Mouse (Mus musculus) liver, postnatal 0 days (tissue): ENCODE measurements around the gene Lyst. TPM values are rescaled to one million over a fixed set of nuclear protein-coding genes. Genes with fewer than 3 reads are reported as not detected.

Source experiments
- ATAC-seq: fragments of 200-750 bp; cut with Nextera tagmentation; 2 replicates; pipeline ENCODE4 v1.8.0; 2017; ENCODE audit warnings: mild to moderate bottlenecking, moderate library complexity
- DNase-seq: peaks from one replicate; pipeline ENCODE4 v3.0.0-alpha.2; 2016
- H3K27ac ChIP-seq: fragments of 300-500 bp; sonication (generic); 2 replicates; pipeline ENCODE4 v1.5.1; 2014; ENCODE audit warnings: antibody characterized with exemption, moderate library complexity, mild to moderate bottlenecking, low read depth
- H3K27me3 ChIP-seq: fragments of 300-500 bp; sonication (generic); 2 replicates; pipeline ENCODE4 v1.6.1; 2014; ENCODE audit warnings: low read length, control low read depth, mixed read lengths; ENCODE audit not compliant: insufficient read depth
- H3K36me3 ChIP-seq: fragments of 300-500 bp; sonication (generic); replicated peaks from 2 replicates; pipeline ENCODE4 v1.6.1; 2014; ENCODE audit warnings: mild to moderate bottlenecking, control low read depth, low read length, moderate library complexity, mixed read lengths; ENCODE audit not compliant: insufficient read depth
- H3K4me1 ChIP-seq: fragments of 300-500 bp; sonication (generic); 2 replicates; pipeline ENCODE4 v1.6.1; 2014; ENCODE audit warnings: antibody characterized with exemption, mild to moderate bottlenecking, control low read depth; ENCODE audit not compliant: insufficient read depth
- H3K4me2 ChIP-seq: fragments of 300-500 bp; sonication (generic); 2 replicates; pipeline ENCODE4 v1.6.1; 2014; ENCODE audit warnings: low read depth, mild to moderate bottlenecking, low read length, moderate library complexity, mixed read lengths
- H3K4me3 ChIP-seq: fragments of 300-500 bp; sonication (generic); 2 replicates; pipeline ENCODE4 v1.5.1; 2014; ENCODE audit warnings: low read depth, low read length
- H3K9ac ChIP-seq: fragments of 300-500 bp; sonication (generic); replicated peaks from 2 replicates; pipeline ENCODE4 v1.6.1; 2014; ENCODE audit warnings: mild to moderate bottlenecking, moderate library complexity
- H3K9me3 ChIP-seq: fragments of 300-500 bp; sonication (generic); 2 replicates; pipeline ENCODE4 v1.6.1; 2016; ENCODE audit warnings: mild to moderate bottlenecking, control low read depth, low read length, mixed read lengths
- CTCF ChIP-seq: sonication (generic); IDR thresholded peaks from 2 replicates; pipeline ENCODE4 v1.5.1; 2016; ENCODE audit warnings: antibody characterized with exemption, low read depth
- EP300 ChIP-seq: IDR thresholded peaks from 2 replicates; pipeline ENCODE4 v1.6.1; 2016; ENCODE audit warnings: antibody characterized with exemption, low read depth, mild to moderate bottlenecking
- WGBS: fragments of 180-500 bp; shearing (Covaris S2); extraction: QIAGEN DNeasy Blood & Tissue Kit; methylation state at CpG from one replicate; pipeline ENCODE4 v1.1.7; 2014; ENCODE audit not compliant: insufficient replicate concordance; 5-methylcytosine and 5-hydroxymethylcytosine counted together
- polyA plus RNA-seq: library from polyadenylated mRNA; unstranded; fragments of >200 nt; fragmentation: Nextera tagmentation; extraction: Ambion mirVana; gene quantifications from 2 replicates; pipeline ENCODE4 v1.2.1, GENCODE M21; 2015

The Lyst gene
- polyA plus RNA-seq, 1 experiment from 2014 or later = 5.6 TPM

DNA sequence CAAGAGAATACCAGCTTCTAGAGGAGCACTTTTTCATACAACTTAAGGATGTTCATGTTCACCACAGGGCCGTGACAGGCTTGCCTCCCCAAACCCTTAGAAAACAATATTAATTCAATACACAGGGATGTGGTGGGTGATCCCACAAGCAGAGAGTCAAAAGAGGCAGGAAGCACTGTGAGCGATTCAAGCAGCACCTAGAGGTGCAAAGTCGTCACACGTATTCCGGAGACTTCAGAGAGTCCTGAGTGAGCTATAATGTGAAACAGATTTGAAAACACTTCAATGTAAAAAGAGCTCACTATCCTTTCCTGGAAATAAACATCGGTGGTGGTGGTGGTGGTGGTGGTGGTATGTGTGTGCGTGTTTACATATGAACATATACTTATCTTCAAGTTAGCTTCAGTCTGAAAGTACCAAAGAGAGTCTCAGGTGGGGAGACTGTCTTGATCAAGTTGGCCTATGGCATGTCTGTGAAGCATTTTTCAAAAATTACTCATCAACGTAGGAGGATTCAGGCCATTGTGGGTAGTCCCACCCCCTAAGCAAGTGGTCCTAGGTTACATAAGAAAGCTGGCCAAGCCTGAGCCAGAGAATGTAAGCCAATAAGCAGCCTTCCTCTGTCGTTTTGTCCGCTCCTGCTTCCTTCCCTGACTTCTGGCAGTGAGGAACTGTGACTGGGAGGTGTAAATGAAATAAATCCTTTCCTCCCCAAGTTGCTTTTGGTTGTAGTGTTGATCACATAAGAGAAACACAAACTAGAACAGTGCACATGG is 17.9 kb upstream of the Lyst start:
- no peak for DNase-seq
- no peaks in the 10 kb centered on the region for H3K27me3 ChIP-seq
- H3K9ac ChIP-seq = no peak overlapping the region
- H3K27ac ChIP-seq = no peak overlapping the region
- H3K36me3 ChIP-seq = no peaks in the 10 kb centered on the region
- H3K4me3 ChIP-seq = no peak overlapping the region
- H3K4me1 ChIP-seq = peaks cover 26% of the 10 kb centered on the region
- 69% methylated on average over 10 of the region's 10 CpGs for WGBS
- no peak for ATAC-seq
- no peak overlapping the region for H3K4me2 ChIP-seq
- H3K9me3 ChIP-seq = no peaks in the 10 kb centered on the region
- TF ChIP-seq CTCF (no peak), EP300 (no peak)

DNA sequence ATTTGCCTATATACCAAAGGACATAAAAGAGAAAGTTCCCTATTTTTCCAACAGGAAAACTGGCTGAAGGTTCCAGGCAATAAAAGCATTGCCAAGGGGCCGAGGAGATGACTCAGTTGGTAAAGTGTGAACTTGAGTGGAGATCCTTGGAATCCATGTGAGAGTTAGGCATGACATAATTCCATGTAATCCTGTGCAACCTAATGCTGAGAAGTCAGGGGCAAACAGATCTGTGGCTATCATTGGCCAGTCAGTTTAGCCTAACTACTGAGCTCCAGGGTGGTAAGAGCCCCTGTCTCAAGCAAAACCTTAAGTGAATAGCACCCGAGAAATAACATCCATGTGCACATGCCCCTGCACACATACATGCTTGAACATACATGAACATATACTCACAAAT is 17.3 kb upstream of the Lyst start:
- H3K36me3 ChIP-seq = no peaks in the 10 kb centered on the region
- TF ChIP-seq EP300 = no peak
- TF ChIP-seq CTCF = no peak
- H3K4me3 ChIP-seq = no peak overlapping the region
- no peaks in the 10 kb centered on the region for H3K9me3 ChIP-seq
- no peak overlapping the region for H3K9ac ChIP-seq
- 79% methylated on average over 2 of the region's 2 CpGs for WGBS
- no peaks in the 10 kb centered on the region for H3K27me3 ChIP-seq
- DNase-seq (no peak), ATAC-seq (no peak)
- no peak overlapping the region for H3K27ac ChIP-seq
- H3K4me1 ChIP-seq = peaks cover 26% of the 10 kb centered on the region
- no peak overlapping the region for H3K4me2 ChIP-seq

DNA sequence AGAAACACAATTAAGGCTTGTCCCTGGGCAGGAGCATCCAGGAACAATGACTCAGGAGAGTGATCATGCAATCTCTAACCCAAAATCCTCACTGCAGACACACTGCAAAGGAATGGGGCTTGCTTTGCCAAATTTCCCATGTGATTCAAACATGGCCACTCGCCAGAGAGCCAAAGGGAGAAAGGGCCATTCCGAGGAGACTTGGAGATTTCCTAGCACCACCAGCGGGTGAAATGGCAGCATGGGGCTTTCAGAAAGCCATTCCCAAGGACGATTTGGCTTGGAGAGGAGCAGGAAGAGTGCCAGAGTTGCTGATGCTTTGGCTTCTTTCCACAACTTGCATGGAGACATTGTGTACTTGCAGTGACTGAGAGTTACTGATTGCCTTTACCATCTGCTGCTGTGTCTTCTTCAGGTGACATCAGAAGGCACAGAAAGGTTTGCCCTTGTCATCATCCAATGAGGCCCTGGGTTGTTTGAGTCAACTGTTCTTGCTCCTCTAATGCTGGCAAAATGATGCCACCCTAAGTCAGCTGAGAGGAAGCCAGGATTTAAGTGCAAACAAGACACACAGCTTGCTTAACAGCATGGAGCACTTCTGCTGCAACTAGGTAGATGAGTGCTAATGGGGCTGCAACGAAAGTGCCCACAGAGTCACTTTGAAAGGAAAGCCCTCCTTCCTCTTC is 16.5 kb upstream of the Lyst start:
- Histone ChIP-seq H3K9me3 (no peaks in the 10 kb centered on the region), H3K9ac (no peak overlapping the region), H3K27ac (no peak overlapping the region), H3K4me3 (no peak overlapping the region), H3K36me3 (no peaks in the 10 kb centered on the region), H3K4me1 (peaks cover 24% of the 10 kb centered on the region), H3K27me3 (no peaks in the 10 kb centered on the region), H3K4me2 (no peak overlapping the region)
- peak; percentile 36 for DNase-seq
- peak; percentile 48 for ATAC-seq
- TF ChIP-seq EP300 (0 out of 2 replicates have a peak, but pooled peaks have one; percentile 20), CTCF (no peak)
- 55% methylated on average over 5 of the region's 5 CpGs for WGBS

DNA sequence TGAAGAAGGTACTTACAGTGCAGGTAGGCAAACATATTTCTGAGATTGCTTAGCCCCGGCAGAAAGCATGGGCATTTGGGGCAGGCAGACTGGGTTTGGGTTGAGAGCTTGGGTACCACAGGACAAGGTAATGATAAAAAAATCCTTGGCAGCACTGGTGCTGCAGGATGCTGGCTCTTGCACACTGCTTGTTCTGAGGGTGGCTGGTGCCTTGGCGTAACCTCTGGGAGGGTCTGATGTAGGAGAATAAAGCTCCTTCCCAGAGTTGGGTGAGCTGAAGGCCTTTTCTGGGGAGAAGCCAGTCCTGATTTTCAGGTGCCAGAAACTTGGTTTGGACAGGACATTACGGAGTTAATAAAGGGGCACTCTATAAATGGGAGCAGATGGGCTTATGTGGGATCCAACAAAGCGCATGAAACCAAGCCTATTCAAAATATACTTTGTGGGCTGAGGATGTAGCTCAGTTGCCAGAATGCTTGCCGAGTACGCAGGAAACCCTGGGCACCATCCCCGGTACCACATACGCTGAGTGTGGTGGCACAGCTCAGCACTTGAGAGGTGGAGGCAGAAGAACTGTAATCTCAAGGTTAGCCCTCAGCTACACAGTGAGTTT is 15.8 kb upstream of the Lyst start:
- no peak for ATAC-seq
- Histone ChIP-seq H3K4me1 (peaks cover 18% of the 10 kb centered on the region), H3K36me3 (no peaks in the 10 kb centered on the region), H3K9me3 (no peaks in the 10 kb centered on the region), H3K27ac (no peak overlapping the region), H3K4me2 (no peak overlapping the region), H3K9ac (no peak overlapping the region), H3K4me3 (no peak overlapping the region), H3K27me3 (no peaks in the 10 kb centered on the region)
- TF ChIP-seq CTCF = no peak
- WGBS = 82% methylated on average over 8 of the region's 8 CpGs
- DNase-seq = no peak

DNA sequence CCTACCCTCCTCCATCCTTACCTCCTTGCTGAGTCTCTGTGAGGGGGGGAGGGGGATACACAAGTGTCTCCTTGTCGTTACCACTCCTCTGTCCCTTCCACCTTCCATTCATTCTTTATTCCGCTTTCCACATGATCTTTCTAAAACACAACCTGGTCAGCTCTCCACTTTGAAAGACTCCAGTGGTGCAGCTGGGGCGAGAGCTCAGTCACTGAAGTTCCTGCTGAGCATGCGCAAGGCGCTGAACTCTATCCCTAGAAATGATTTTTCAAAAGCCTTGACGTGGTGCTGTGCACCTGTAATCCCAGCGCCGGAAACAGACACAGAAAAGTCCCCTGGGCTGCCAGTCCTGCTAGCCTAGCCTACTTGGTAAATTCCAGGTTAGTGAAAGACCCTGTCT is 15.1 kb upstream of the Lyst start:
- DNase-seq = no peak
- Histone ChIP-seq H3K36me3 (no peaks in the 10 kb centered on the region), H3K27me3 (no peaks in the 10 kb centered on the region), H3K9me3 (no peaks in the 10 kb centered on the region), H3K4me3 (no peak overlapping the region), H3K9ac (no peak overlapping the region), H3K27ac (no peak overlapping the region), H3K4me2 (no peak overlapping the region), H3K4me1 (peaks cover 14% of the 10 kb centered on the region)
- TF ChIP-seq EP300 (no peak), CTCF (no peak)
- 73% methylated on average over 8 of the region's 8 CpGs for WGBS
- ATAC-seq = no peak

DNA sequence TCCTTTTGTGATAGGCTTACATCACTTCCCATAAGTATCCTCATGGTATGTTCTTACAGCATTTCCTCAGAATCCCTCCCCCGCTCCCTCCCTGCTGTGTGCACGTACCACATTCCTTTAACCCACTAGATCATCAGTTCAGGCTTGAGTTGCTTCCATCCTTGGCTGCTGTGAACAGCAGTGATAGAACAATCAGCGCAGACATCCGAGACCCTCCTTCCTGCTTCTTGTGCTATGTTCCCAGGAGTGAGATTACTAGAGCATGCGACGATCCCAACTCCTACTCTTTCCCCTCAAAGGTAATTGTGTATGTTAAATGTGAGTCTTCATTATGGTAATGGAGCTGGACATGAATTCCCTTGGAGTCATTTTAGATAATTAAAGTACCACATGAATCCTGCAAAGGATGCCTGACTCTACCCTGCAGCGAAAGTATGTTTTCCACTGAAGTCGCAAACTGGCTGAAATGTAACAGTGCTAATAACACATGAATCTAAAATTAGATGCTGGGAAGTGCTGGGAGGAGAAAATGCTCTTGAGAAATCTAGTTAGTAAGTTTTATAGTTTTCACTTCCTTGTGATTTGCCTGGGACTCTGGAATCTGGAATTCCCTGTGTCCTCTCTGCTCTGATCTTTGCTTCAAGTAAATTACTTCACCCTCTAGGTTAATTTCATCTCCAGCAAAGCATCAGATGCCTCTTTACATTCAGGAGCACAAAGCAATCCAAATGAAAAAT is 13.6 kb upstream of the Lyst start:
- no peak overlapping the region for H3K4me3 ChIP-seq
- DNase-seq (no peak), ATAC-seq (no peak)
- no peak for TF ChIP-seq CTCF
- no peak for TF ChIP-seq EP300
- no peaks in the 10 kb centered on the region for H3K9me3 ChIP-seq
- no peaks in the 10 kb centered on the region for H3K36me3 ChIP-seq
- H3K27me3 ChIP-seq = no peaks in the 10 kb centered on the region
- H3K4me2 ChIP-seq = no peak overlapping the region
- no peak overlapping the region for H3K9ac ChIP-seq
- H3K4me1 ChIP-seq = peaks cover 14% of the 10 kb centered on the region
- H3K27ac ChIP-seq = peak overlapping the region; percentile 16; the same call in 1 of the 2 replicates
- WGBS = 64% methylated on average over 8 of the region's 8 CpGs
